Mouse (Mus musculus) forelimb bud, embryonic 11.5 days (tissue): ENCODE results near the gene Fam216b.

Source experiments
- DNase-seq: peaks from one replicate; pipeline ENCODE4 v3.0.0-alpha.2; 2012; ENCODE audit warnings: low read depth, low spot score

Fam216b gene

DNA sequence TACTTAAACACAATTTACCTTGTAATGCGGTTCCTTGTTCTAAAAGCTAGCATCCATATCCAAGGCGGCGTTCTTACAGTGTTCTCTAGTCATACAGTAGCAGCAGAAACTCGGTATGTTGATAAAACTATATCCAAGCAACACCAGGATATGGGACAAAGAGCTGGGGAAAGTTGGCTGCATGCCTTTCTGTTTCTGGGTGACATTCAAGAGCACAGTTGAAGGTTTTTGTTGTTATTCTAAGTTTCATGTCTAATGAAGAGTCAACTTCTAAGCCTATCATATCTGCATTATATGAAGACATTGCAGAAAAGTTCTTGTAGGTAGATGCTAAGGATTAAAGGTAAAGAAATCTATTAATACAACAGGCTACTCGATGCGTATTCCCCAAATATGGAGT is at the start of gene Fam216b:
Gene Fam216b, minus strand, starts transcription at position 101 of the 400 bp plus-strand sequence.
- DNase-seq: no peak

GRCm38 (mm10) chr14:78132368-78133052 is 43.7 kb upstream of the Fam216b start:
- DNase-seq: no peak

- no peak for DNase-seq
Observed at GRCm38 (mm10) chr14:78126670-78127069, 37.9 kb upstream of the Fam216b start.

GRCm38 (mm10) chr14:78120286-78120685 is 31.5 kb upstream of the Fam216b start:
- peak; percentile 21 for DNase-seq

DNA sequence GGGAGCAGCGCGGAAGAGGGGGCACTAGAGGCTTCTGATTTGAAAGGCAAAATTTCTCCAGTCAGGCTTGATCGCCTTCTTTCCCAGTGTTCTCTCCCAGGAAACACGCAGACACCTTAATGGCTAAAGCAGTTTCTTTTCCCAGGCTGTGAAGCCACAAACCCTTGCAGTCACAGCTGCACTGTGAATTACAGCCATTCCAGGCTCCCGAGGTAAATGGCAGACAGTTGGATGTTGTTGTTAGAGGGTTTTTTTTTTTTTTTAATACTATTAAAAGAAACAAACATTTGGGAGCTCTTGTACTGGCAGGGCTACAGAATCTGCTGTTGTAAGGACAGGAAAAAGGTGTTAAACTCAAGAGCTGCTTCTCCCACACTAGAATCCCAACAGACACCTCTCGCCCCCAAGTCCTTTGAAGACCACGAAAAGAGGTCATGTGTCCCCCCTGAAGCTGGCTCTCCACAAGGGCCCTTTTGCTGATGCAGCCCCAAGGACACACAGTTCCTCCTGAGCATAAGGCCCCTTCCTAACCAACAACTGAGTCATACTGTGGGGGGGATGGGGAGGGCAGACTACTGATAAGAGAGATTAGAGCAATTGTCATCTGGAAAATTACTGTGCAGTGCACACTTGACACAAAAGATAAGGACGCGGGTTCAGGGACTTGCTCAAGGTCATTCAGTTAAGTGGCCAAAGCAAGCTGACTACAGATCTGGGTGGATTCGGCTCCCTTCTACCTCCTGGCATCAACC is 30.8 kb upstream of the Fam216b start:
- DNase-seq: no peak

DNA sequence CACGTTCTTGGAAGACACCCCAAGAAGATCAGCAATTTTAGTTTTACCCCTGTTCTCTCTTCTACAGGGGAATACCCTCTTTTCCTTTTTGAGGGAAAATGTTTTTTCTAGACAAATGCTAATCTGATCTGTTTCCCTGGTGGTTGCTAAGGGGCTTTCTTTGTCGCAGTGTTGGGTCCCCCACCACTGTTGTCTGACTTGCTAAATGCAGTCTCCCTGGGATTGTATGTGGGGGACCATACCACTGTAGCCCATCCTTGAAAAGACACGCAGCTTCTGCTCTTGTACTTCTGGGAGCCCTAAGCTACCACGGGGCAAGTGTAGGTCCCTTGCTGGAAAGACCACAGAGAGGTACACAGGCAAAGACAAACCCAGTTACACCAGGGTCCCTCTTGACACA is 28.9 kb upstream of the Fam216b start:
- DNase-seq: no peak

GRCm38 (mm10) chr14:78117268-78117667 is 28.5 kb upstream of the Fam216b start:
- no peak for DNase-seq

- no peak for DNase-seq
Observed at GRCm38 (mm10) chr14:78112466-78112865, 23.7 kb upstream of the Fam216b start.

DNA sequence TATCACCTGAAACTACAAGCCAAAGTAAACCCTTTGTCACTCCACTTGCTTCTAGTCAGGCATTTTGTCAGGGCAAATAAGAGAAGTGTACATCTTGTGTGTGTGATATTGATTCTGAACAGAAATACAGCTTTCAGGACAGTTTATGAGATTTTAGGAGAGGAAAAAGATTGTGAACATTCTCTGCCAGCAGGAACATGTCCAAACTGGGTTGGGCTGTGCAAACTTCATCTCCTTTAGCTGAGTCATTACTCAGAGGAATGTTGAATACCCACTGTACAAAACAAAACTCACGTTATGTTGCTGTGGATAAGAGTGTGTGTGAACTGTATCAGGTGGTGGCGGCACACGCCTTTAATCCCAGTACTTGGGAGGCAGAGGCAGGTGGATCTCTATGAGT is 22.1 kb upstream of the Fam216b start:
- DNase-seq: no peak

GRCm38 (mm10) chr14:78109419-78109818 is 20.6 kb upstream of the Fam216b start:
- no peak for DNase-seq

DNA sequence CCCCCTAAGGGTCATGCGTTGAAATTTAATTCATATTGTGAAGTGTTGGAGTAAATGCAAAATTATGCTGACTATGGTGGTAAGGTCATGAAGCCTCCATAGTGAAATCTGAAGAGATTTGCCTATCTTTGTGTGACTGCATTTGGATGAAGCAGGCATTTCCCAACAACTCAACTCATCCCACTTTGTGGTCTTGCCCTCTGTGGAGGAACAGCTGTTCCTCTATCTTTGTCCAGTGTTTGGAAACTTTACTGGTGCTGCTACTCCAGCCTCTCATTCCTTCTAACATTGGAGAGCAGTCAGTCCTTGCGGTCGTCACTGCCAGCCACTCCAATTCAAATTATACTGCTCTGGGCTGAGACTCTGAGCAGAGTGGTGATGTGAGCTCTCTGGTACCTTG is 19.6 kb upstream of the Fam216b start:
- DNase-seq: no peak

GRCm38 (mm10) chr14:78089591-78089990 is 784 bp upstream of the Fam216b start:
- no peak for DNase-seq

GRCm38 (mm10) chr14:78083465-78083864 is 5.3 kb downstream of the Fam216b start:
- DNase-seq: no peak

GRCm38 (mm10) chr14:78077508-78077907 is 11.3 kb downstream of the Fam216b start:
- DNase-seq: no peak

DNA sequence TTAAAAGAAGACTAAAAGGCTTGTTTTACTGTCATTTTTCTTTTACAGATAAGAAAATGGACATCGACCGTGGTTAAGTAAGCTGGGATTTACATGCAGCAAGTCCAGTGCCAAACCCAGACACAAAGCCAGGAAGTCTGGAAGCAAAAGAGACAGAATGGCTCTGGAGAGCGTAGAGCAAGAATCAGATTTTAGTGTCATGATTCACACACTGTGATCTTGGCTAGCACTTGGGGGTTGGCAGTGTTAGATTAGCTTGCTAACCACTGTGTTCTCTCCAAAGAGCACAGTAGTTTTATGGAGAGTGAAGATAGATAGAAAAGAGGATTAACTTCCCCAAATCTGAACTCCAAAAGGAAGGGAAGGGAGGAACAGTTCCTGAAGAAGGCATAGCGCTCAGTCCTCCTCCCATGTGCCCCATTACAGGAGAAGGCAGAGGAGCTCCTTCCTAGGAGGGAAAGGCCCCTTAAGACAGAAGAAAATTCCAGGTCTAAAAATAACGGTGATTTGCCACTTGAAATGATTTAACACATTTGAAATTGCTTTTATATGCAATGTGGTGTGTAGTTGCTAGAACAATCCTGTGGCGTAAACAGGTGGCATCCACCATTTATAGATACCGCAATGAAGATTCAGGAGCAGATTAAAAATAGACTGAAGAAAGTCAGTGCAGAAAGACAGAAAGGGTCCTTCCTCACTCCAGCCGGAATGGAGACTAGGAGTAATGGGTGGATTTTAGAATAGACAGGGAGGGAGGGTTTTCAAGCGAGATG is 22.7 kb downstream of the Fam216b start:
- DNase-seq: no peak

DNA sequence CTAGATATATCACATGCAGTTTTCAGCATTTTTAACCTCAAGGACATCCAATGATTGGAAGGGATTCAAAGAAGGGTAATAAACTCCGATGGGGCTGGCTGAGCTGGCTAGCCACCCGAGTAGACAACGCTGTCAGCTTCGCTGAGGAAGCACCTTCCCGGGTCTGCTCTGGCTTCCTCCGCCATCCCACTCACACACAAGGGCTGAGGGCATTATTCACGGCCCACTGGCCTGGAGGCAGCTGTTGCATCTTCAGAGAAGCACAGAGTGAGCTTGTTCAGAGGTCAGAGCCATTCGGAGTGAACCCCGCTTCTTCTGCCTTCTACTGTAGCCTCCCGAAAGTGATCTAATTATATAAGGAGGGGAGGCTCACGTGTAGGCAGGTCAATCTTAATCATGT is 26.3 kb downstream of the Fam216b start:
- no peak for DNase-seq

- DNase-seq: peak; percentile 52
Observed at GRCm38 (mm10) chr14:78060609-78060951, 28.2 kb downstream of the Fam216b start.

DNA sequence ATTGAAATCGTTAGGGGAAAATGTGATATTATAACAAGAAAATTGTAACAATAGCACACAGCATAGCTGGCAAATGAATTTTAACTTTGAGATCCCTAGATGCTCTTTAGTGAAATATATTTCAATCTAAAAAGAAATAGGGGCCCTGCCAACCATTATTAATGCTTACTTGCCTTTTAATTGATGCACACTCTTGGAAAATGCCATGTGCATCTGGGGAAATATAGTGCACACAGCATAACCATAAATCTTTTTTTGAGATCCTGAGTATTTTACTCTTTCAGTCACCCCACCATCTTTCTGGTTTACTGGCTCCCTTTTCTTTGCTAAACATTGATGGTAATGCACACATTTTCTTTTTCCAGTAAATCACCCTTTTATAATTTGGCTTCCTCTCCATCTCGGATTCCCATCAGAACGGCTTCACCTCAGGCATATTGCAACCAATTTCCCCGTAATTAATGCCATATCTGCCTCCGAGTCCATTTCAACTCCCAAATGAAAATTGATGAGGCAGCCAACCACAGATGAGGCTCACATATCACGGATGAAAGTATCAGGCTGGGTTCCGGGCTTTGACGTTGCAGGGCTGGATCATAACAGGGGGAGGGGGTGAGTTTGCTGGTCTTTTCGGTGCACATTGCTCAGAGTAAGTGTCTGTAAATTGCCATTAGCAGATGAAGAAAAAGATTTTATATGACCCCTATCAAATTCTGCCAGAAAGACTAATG is 28.8 kb downstream of the Fam216b start:
- DNase-seq: peak; percentile 59

DNA sequence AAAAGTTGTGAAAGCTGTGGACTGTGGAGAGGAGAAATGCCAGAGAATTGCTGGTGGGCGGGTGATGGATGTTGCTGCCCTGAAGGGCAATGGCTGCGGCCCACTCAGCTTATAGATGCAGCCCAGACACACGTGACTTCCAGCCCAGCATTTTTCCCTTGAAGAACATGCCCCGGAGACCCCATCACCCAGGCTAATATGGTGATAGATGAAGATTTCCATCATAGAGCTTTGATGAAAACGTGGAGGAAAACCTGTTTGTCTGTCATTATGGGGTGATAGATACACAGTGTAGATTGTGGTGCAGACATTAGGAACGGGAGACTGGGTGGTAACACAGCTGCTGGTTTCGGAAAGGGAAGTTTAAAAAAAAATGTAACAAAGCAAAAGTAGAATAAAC is 31.4 kb downstream of the Fam216b start:
- DNase-seq: peak; percentile 16

DNA sequence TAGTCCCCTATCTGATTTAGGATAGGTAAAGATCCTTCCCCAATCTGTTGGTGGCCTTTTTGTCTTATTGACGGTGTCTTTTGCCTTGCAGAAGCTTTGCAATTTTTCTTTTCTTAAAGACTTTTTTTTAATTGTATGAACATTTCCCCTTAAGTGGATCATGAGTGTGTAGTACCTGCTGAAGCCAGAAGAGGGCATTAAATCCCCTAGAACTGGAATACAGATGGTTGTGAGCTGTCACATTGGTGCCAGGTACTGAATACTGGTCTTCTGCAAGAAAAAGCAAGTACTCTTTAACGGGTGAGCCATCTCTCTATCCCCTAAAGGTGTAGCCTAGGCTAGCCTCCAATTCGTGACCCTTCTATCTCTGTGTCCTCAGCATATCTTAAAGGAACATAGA is 32.4 kb downstream of the Fam216b start:
- DNase-seq: no peak

GRCm38 (mm10) chr14:78048674-78049073 is 40.1 kb downstream of the Fam216b start:
- no peak for DNase-seq

GRCm38 (mm10) chr14:78048258-78048657 is 40.5 kb downstream of the Fam216b start:
- DNase-seq: no peak
